Mouse (Mus musculus) neural tube, embryonic 11.5 days (tissue): ENCODE data around the gene Rhbdd1. TPM values are rescaled to one million over a fixed set of nuclear protein-coding genes. Genes with fewer than 3 reads are reported as not detected.

Experiments
- ATAC-seq: fragments of 200-750 bp; cut with Nextera tagmentation; 2 replicates; pipeline ENCODE4 v1.8.0; 2017; ENCODE audit warnings: moderate number of reproducible peaks, mild to moderate bottlenecking, moderate TSS enrichment, moderate library complexity; ENCODE audit not compliant: insufficient read depth, low FRiP score, low TSS enrichment
- DNase-seq: peaks from one replicate; pipeline ENCODE4 v3.0.0-alpha.2; 2015; ENCODE audit warnings: low spot score
- H3K27ac ChIP-seq: fragments of 300-500 bp; sonication (generic); 2 replicates; pipeline ENCODE4 v1.5.1; 2014; ENCODE audit warnings: low read depth, mild to moderate bottlenecking, low read length
- H3K27me3 ChIP-seq: fragments of 300-500 bp; sonication (generic); 2 replicates; pipeline ENCODE4 v1.6.1; 2014; ENCODE audit warnings: mild to moderate bottlenecking, low read length, mixed read lengths; ENCODE audit not compliant: control insufficient read depth, insufficient read depth
- H3K36me3 ChIP-seq: fragments of 300-500 bp; sonication (generic); 2 replicates; pipeline ENCODE4 v1.6.1; 2014; ENCODE audit warnings: mild to moderate bottlenecking, low read length, moderate library complexity, mixed read lengths; ENCODE audit not compliant: control insufficient read depth, insufficient read depth
- H3K4me1 ChIP-seq: fragments of 300-500 bp; sonication (generic); 2 replicates; pipeline ENCODE4 v1.6.1; 2014; ENCODE audit warnings: low read length, mixed read lengths; ENCODE audit not compliant: control insufficient read depth, insufficient read depth
- H3K4me2 ChIP-seq: fragments of 300-500 bp; sonication (generic); 2 replicates; pipeline ENCODE4 v1.6.1; 2014; ENCODE audit warnings: low read depth, mild to moderate bottlenecking, moderate library complexity
- H3K4me3 ChIP-seq: fragments of 300-500 bp; sonication (generic); 2 replicates; pipeline ENCODE4 v1.5.1; 2014; ENCODE audit warnings: low read depth, low read length
- H3K9ac ChIP-seq: fragments of 300-500 bp; sonication (generic); 2 replicates; pipeline ENCODE4 v1.6.1; 2014; ENCODE audit warnings: mild to moderate bottlenecking, low read length
- H3K9me3 ChIP-seq: fragments of 300-500 bp; sonication (generic); 2 replicates; pipeline ENCODE4 v1.6.1; 2016; ENCODE audit warnings: low read length; ENCODE audit not compliant: control insufficient read depth
- WGBS: fragments of 180-500 bp; shearing (Covaris S2); extraction: QIAGEN DNeasy Blood & Tissue Kit; methylation state at CpG from one replicate; pipeline ENCODE4 v1.1.7; 2014; 5-methylcytosine and 5-hydroxymethylcytosine counted together
- polyA plus RNA-seq: library from polyadenylated mRNA; unstranded; fragments of >200 nt; fragmentation: Nextera tagmentation; extraction: Ambion mirVana; gene quantifications from 2 replicates; pipeline ENCODE4 v1.2.1, GENCODE M21; 2014

The Rhbdd1 gene
- polyA plus RNA-seq, 1 experiment from 2014 or later: 10.3 TPM

DNA sequence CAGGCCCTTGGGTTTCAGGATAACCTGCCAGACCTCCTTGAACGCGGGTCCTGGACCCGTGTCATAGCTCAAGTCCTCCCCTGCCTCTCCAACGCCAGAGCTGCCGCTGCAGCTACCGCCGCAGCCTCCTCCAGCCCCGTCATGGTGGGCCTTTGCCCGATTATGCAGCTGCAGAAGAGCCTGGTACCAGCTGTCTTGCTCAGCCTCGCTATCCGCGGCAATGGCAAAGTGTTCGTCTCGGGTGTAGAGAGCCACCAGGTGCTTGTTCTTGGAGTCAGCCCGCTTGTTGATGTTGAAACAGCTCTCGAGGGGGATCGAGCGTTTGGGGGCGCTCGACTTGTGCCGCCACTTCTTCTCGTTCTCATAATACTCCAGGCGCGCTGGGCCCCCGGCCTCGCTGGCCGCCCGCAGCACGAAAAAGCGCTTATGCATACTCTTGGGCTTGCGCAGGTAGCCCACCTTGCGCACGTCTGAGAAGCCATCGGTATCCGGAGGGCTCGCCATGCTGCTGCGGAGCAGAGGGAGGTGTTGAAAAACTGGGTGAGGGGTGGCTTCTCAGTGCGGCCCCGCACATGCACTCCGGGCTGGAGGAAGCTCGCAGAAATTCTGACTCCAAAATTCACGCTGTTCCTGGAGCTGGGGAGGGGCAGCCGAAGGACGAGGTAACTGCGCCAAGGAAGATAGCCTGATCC, 26.1 kb upstream of the Rhbdd1 start:
- Histone ChIP-seq H3K4me1 (peaks cover 29% of the 10 kb centered on the region), H3K27me3 (no peaks in the 10 kb centered on the region), H3K4me3 (peak overlapping the region; percentile 59), H3K27ac (peak overlapping the region; percentile 96), H3K36me3 (peaks cover 8% of the 10 kb centered on the region), H3K4me2 (peak overlapping the region; percentile 91), H3K9ac (peak overlapping the region; percentile 78), H3K9me3 (no peaks in the 10 kb centered on the region)
- ATAC-seq: no peak
- peak; percentile 68 for DNase-seq
- 1% methylated on average over 45 of the region's 45 CpGs for WGBS

DNA sequence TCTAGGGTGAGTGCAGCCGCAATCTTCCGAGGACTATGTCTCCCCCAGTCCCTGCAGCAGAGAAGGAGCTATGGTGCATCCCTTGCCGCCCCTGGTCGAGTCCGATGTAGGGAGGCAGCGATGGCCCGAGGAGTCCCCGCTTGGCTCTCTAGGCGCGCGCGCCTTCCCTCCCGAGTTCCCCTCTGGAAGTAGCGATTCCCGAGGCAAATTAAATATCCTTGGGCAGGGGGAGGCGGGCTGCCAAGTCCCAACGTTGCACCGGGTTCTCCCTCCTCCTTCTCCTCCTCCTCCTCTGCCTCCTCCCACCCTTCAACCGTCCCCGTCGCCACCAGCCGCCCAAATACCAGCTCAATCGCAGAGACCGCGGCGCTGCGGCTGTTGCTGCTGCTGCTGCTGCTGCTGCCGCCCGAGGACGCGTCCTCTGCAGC, 25.5 kb upstream of the Rhbdd1 start:
- DNase-seq (peak; percentile 85), ATAC-seq (peak; percentile 26)
- peak overlapping the region; percentile 59 for H3K4me3 ChIP-seq
- H3K9me3 ChIP-seq: no peaks in the 10 kb centered on the region
- peak overlapping the region; percentile 91 for H3K4me2 ChIP-seq
- 0% methylated on average over 31 of the region's 31 CpGs for WGBS
- H3K9ac ChIP-seq: peak overlapping the region; percentile 78
- no peaks in the 10 kb centered on the region for H3K27me3 ChIP-seq
- peaks cover 25% of the 10 kb centered on the region for H3K4me1 ChIP-seq
- peaks cover 8% of the 10 kb centered on the region for H3K36me3 ChIP-seq
- H3K27ac ChIP-seq: peak overlapping the region; percentile 96

DNA sequence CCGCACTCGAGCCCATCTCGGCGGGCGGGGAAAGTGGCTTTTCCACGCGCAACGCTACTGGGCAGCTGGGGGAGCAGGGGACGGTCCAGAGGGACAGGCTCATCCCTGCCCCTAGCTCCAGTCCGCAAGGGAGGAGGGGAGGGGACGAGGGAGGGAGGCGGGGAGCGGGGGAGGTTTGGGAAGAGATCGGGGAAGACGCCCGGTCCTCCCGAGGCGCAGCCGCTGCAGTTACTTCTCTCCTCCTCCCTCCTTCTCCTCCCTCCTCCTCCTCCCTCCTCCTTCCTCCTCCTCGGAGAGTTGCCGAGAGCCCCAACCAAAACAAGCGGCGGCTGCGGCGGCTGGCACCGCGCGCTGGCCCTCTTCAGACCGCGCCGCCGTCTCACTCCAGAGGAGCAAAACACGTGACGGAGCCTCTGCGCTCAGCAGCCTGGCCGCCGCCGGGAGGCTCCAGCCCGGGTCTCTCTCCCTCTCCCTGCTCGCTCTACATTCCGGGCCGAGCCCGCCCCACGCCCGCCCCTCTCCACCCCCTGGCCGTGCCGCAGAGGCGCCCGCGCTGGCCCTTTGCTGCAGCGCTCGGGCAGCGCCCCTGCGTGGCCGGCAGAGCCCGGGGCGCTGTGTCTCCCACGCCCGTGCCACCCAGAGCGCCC, 25.0 kb upstream of the Rhbdd1 start, which contains the start of gene Irs1:
Gene Irs1, minus strand, starts transcription at position 266 of the 647 bp plus-strand sequence.
- Histone ChIP-seq H3K4me1 (peaks cover 23% of the 10 kb centered on the region), H3K4me3 (peak within 1 kb of the TSS; percentile 59)

DNA sequence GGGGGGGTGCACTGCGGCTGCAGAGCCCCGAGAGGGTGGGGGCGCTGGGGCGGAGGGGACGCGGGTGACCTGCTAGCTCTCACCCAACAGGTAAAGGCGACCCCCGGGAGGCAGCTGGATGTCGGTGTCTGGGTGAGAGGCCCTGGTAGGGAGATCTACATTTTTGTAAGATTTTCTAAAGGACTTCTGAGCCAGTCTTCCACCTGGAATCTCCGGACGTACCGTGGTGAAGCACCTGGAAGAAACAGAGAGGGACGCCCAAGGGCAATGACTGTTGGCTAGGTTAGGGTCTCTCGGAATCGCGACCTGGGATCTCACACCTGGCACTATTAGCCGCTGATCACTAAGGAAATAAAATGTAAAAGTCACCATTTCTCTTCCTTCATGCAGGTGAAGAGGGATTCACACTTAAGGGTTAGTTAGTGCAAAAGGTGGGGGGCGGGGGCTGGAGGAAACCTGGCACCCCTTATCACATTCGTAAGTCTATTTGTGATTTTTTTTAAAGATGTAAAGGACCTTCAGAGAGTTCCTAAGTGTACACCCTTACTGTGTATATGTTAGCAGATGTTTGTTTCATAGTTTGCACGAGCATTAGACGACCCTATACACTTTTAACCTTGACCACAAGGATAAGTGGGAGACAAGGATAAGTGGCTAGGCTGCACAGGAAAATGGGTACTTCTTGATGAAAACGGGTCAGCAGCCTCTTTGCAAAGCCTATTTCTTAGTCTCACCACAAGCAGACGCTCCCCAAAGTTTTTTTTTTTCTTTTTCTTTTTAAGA, 24.1 kb upstream of the Rhbdd1 start:
- no peaks in the 10 kb centered on the region for H3K27me3 ChIP-seq
- WGBS: 1% methylated on average over 23 of the region's 23 CpGs
- no peaks in the 10 kb centered on the region for H3K9me3 ChIP-seq
- peak overlapping the region; percentile 59 for H3K4me3 ChIP-seq
- peak overlapping the region; percentile 96 for H3K27ac ChIP-seq
- peak; percentile 5; the same call in 1 of the 2 replicates for ATAC-seq
- no peak for DNase-seq
- peaks cover 7% of the 10 kb centered on the region for H3K36me3 ChIP-seq
- peak overlapping the region; percentile 91 for H3K4me2 ChIP-seq
- H3K9ac ChIP-seq: peak overlapping the region; percentile 78
- peaks cover 16% of the 10 kb centered on the region for H3K4me1 ChIP-seq

More for the DNA sequence above, 25.0 kb upstream of the Rhbdd1 start, which contains the start of gene Irs1:
- H3K9ac ChIP-seq: peak within 1 kb of the TSS; percentile 78
- H3K27me3 ChIP-seq: no peaks in the 10 kb centered on the region
- DNase-seq: peak; percentile 91
- peaks cover 8% of the 10 kb centered on the region for H3K36me3 ChIP-seq
- peak within 1 kb of the TSS; percentile 96 for H3K27ac ChIP-seq
- H3K9me3 ChIP-seq: no peaks in the 10 kb centered on the region
- peak; percentile 86 for ATAC-seq
- peak within 1 kb of the TSS; percentile 91 for H3K4me2 ChIP-seq
- under 1% methylated on average over 52 of the region's 60 CpGs for WGBS

DNA sequence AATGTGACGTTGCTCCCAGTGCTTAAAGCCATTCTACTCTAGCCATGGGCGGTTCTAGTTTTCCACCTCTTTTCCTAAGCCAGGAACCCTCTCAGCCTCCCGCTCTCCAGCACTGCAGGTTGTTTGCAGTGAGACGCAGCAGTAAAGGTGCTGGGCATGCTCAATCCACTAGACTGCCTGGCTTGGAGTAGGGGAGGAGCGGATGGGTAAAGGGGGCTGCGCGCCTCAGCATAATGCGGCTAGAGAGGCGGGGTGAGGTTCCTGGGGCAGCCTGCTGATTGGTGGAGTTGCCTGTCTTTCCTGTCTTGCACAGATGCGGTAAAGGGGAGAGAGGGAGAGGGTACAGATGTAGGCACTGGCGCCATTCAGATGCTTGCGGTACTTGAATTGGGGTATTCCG, 23.5 kb upstream of the Rhbdd1 start:
- ATAC-seq: peak; percentile 57
- H3K4me1 ChIP-seq: peaks cover 11% of the 10 kb centered on the region
- H3K9ac ChIP-seq: no peak overlapping the region
- peak overlapping the region; percentile 59 for H3K4me3 ChIP-seq
- no peaks in the 10 kb centered on the region for H3K27me3 ChIP-seq
- peak; percentile 87 for DNase-seq
- 1% methylated on average over 13 of the region's 13 CpGs for WGBS
- no peak overlapping the region; the same call in 1 of the 2 replicates for H3K27ac ChIP-seq
- H3K4me2 ChIP-seq: peak overlapping the region; percentile 91
- H3K36me3 ChIP-seq: peaks cover 6% of the 10 kb centered on the region; the same call in 1 of the 2 replicates
- H3K9me3 ChIP-seq: no peaks in the 10 kb centered on the region

DNA sequence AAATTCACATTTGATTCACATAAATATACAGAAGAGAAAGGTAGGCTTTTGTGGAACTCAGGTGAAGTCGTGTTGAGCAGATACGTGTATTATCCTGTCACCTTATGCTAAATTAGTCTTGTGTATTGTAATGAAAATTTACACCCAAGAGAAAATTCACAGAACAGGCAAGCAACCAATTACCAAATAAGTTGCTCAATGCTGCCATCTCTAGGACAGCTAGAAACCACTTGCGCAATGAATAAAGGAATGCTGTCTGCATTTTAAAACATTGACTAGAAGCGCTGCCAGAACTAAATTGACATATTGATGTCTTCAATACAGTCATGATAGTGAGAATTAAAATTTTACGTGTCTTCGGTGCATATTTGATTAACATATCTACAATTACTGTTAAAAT, 22.1 kb upstream of the Rhbdd1 start:
- Histone ChIP-seq H3K4me1 (peaks cover 9% of the 10 kb centered on the region), H3K9me3 (no peaks in the 10 kb centered on the region), H3K9ac (no peak overlapping the region), H3K4me3 (no peak overlapping the region), H3K27me3 (no peaks in the 10 kb centered on the region), H3K36me3 (peaks cover 1% of the 10 kb centered on the region; the same call in 1 of the 2 replicates), H3K27ac (no peak overlapping the region), H3K4me2 (no peak overlapping the region)
- DNase-seq (peak; percentile 28), ATAC-seq (no peak)
- 17% methylated on average over 6 of the region's 6 CpGs for WGBS

DNA sequence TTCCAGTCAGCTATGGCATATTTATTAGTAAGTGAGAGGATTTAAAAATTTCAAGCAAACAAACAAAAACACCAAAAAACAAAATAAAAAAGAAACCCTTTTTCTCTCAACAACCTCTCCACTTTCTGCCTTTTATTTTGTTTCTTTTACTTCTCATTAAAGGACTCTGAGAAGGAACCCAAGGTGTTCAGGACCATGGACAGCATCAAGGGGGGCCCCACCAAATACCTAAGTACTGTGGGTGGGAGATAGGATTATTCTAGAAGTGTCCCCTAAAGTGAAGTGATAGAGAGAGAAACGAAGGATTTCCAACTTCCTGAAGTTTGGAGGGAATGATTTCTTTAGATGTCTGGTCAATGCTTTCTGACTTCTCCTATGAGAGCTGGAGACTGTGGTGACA, 17.7 kb upstream of the Rhbdd1 start:
- DNase-seq (no peak), ATAC-seq (no peak)
- no peaks in the 10 kb centered on the region for H3K4me1 ChIP-seq
- H3K4me2 ChIP-seq: no peak overlapping the region
- no peak overlapping the region for H3K4me3 ChIP-seq
- no peak overlapping the region for H3K9ac ChIP-seq
- no peaks in the 10 kb centered on the region for H3K27me3 ChIP-seq
- 34% methylated on average over 1 of the region's 1 CpGs for WGBS
- H3K27ac ChIP-seq: no peak overlapping the region
- no peaks in the 10 kb centered on the region for H3K9me3 ChIP-seq
- H3K36me3 ChIP-seq: no peaks in the 10 kb centered on the region

DNA sequence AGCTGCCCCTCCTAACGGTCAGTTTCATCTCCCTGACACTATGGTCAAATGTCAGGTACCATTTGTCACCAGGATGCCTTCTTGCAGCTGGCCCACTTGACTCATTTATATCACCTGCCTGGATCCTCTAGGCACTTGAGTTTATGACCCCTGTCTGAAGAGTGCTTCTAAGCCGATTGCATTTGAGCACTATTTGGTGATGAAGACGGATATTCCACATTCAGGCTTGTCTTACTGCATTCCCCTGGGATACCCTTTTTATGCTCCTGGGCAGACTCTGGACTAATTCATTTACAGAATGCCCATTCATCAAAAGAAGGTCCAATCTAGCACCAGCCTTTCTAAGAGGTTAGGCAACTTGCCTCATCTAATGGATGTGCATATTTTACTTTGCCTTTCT, 11.8 kb upstream of the Rhbdd1 start:
- no peak overlapping the region for H3K27ac ChIP-seq
- H3K9ac ChIP-seq: no peak overlapping the region
- 29% methylated on average over 3 of the region's 3 CpGs for WGBS
- no peaks in the 10 kb centered on the region for H3K9me3 ChIP-seq
- no peaks in the 10 kb centered on the region for H3K27me3 ChIP-seq
- no peak overlapping the region for H3K4me3 ChIP-seq
- no peak overlapping the region for H3K4me2 ChIP-seq
- no peaks in the 10 kb centered on the region for H3K36me3 ChIP-seq
- ATAC-seq (peak; percentile 48; the same call in 1 of the 2 replicates), DNase-seq (no peak)
- H3K4me1 ChIP-seq: no peaks in the 10 kb centered on the region
